8 mouse cellular contexts compared by ENCODE assay signal in genomic region chr9:41461742-41462141, GRCm38 (mm10).
A peak's percentile ranks its signal among the peaks of the same experiment; 100 is the strongest.
DNase-seq lines count a peak whose midpoint lies in the region; ATAC-seq and TF ChIP-seq lines count a peak whose summit lies in the region.

No protein-coding gene starts in this region.

- no peak overlapping the region for H3K4me2 ChIP-seq in heart, embryonic 13.5 days
- H3K4me2 ChIP-seq in liver, embryonic 14.5 days (ENCODE audit: low read depth): no peak overlapping the region
- no peak overlapping the region for H3K4me2 ChIP-seq in neural tube, embryonic 14.5 days (ENCODE audit: low read depth, low read length)

- 0 out of 2 replicates have a peak overlapping the region, but pooled peaks have one; percentile 44 for H3K9ac ChIP-seq in heart, embryonic 13.5 days
- no peak overlapping the region for H3K9ac ChIP-seq in liver, embryonic 14.5 days (replicated peaks)
- no peak overlapping the region for H3K9ac ChIP-seq in neural tube, embryonic 14.5 days (replicated peaks; ENCODE audit: low read depth, low read length)

- H3K27me3 ChIP-seq in heart, embryonic 13.5 days (replicated peaks): no peaks in the 10 kb centered on the region
- H3K27me3 ChIP-seq in liver, embryonic 14.5 days (ENCODE audit: control insufficient read depth, insufficient read depth, low read length): no peaks in the 10 kb centered on the region
- no peaks in the 10 kb centered on the region for H3K27me3 ChIP-seq in neural tube, embryonic 14.5 days (ENCODE audit: control insufficient read depth, insufficient read depth, low read length)
- H3K27me3 ChIP-seq in testis, adult 2 months (ENCODE audit: control insufficient read depth, insufficient read depth, low read length): no peaks in the 10 kb centered on the region

- TF ChIP-seq EP300 in liver, embryonic 14.5 days (IDR thresholded peaks at IDR 0.05; ENCODE audit: low read depth): no peak

- no peak overlapping the region for H3K27ac ChIP-seq in bone marrow macrophage, adult 2 months (ENCODE audit: insufficient read depth, low read depth, low read length)
- peak overlapping the region; percentile 54 for H3K27ac ChIP-seq in heart, embryonic 13.5 days (replicated peaks)
- H3K27ac ChIP-seq in liver, embryonic 14.5 days: no peak overlapping the region
- peak overlapping the region; percentile 62; the same call in 1 of the 2 replicates for H3K27ac ChIP-seq in neural tube, embryonic 14.5 days (ENCODE audit: low read depth, low read length)
- no peak overlapping the region for H3K27ac ChIP-seq in testis, adult 2 months (ENCODE audit: control insufficient read depth, insufficient read depth, low read depth, low read length)

- no peak for TF ChIP-seq POLR2A in bone marrow macrophage, adult 2 months (IDR thresholded peaks at IDR 0.05; ENCODE audit: borderline replicate concordance, low read depth, low read length)
- no peak for TF ChIP-seq POLR2A in testis, adult 2 months (IDR thresholded peaks at IDR 0.05; ENCODE audit: control insufficient read depth, low read depth, low read length)

- no peak overlapping the region for H3K4me3 ChIP-seq in bone marrow macrophage, adult 2 months (ENCODE audit: insufficient read depth, low read length)
- H3K4me3 ChIP-seq in heart, embryonic 13.5 days: no peak overlapping the region
- H3K4me3 ChIP-seq in liver, embryonic 14.5 days (ENCODE audit: insufficient read depth in 1 of 2, low read depth in 2 of 2, low read length in 2 of 2): no peak overlapping the region
- H3K4me3 ChIP-seq in neural tube, embryonic 14.5 days (ENCODE audit: low read depth, low read length): no peak overlapping the region
- H3K4me3 ChIP-seq in testis, adult 2 months (ENCODE audit: control insufficient read depth, low read depth, low read length): no peak overlapping the region

- peak; percentile 81 for DNase-seq in CD4-positive, CD25-positive, alpha-beta regulatory T cell, adult 2 months (ENCODE audit: low read depth, low spot score)
- peak; percentile 94 for DNase-seq in fibroblast of lung, adult 2 months (ENCODE audit: low read depth)
- peak; percentile 90 for DNase-seq in kidney, postnatal 14 days
- peak in 2 of 3 experiments; percentile 22 for DNase-seq in liver, embryonic 14.5 days (ENCODE audit: low read depth in 3 of 3, low spot score in 3 of 3)

- 9% methylated on average over 11 of the region's 11 CpGs for WGBS in heart, embryonic 13.5 days
- 6% methylated on average over 11 of the region's 11 CpGs for WGBS in liver, embryonic 14.5 days (ENCODE audit: insufficient replicate concordance)
- 6% methylated on average over 11 of the region's 11 CpGs for WGBS in neural tube, embryonic 14.5 days

- peak; percentile 87 for TF ChIP-seq CTCF in bone marrow macrophage, adult 2 months (IDR thresholded peaks at IDR 0.05; ENCODE audit: low read depth, low read length)
- peak; percentile 87 for TF ChIP-seq CTCF in liver, embryonic 14.5 days (IDR thresholded peaks at IDR 0.05; ENCODE audit: low read depth)
- TF ChIP-seq CTCF in testis, adult 2 months (IDR thresholded peaks at IDR 0.05; ENCODE audit: control insufficient read depth, insufficient read depth, insufficient replicate concordance, low read depth, low read length): peak; percentile 88

- H3K36me3 ChIP-seq in heart, embryonic 13.5 days: no peaks in the 10 kb centered on the region
- H3K36me3 ChIP-seq in liver, embryonic 14.5 days (replicated peaks; ENCODE audit: control insufficient read depth, insufficient read depth, low read depth): no peaks in the 10 kb centered on the region
- H3K36me3 ChIP-seq in neural tube, embryonic 14.5 days (ENCODE audit: control insufficient read depth, insufficient read depth, low read length): no peaks in the 10 kb centered on the region
- no peaks in the 10 kb centered on the region for H3K36me3 ChIP-seq in testis, adult 2 months (ENCODE audit: control insufficient read depth, insufficient read depth, low read length)

- no peak; the same call in 1 of the 2 replicates for ATAC-seq in heart, embryonic 13.5 days (ENCODE audit: extremely low read depth, insufficient number of reproducible peaks, low FRiP score, low TSS enrichment)
- ATAC-seq in liver, embryonic 14.5 days (ENCODE audit: insufficient read depth): no peak
- peak; percentile 76 for ATAC-seq in neural tube, embryonic 14.5 days (ENCODE audit: low read depth)

- H3K9me3 ChIP-seq in heart, embryonic 13.5 days: no peaks in the 10 kb centered on the region
- H3K9me3 ChIP-seq in liver, embryonic 14.5 days (ENCODE audit: control insufficient read depth, low read length): no peaks in the 10 kb centered on the region
- H3K9me3 ChIP-seq in neural tube, embryonic 14.5 days (ENCODE audit: control insufficient read depth, low read length): no peaks in the 10 kb centered on the region

- H3K4me1 ChIP-seq in bone marrow macrophage, adult 2 months (ENCODE audit: control insufficient read depth, insufficient read depth, low read length): no peaks in the 10 kb centered on the region
- peaks cover 21% of the 10 kb centered on the region for H3K4me1 ChIP-seq in heart, embryonic 13.5 days
- H3K4me1 ChIP-seq in liver, embryonic 14.5 days (replicated peaks; ENCODE audit: control insufficient read depth in 2 of 2, insufficient read depth in 2 of 2, low read length in 1 of 2): 0 out of 4 replicates have a peak, but pooled peaks cover 0 to 3% of the 10 kb centered on the region in 2 experiments
- H3K4me1 ChIP-seq in neural tube, embryonic 14.5 days (ENCODE audit: control insufficient read depth, insufficient read depth, low read length): peaks cover 6% of the 10 kb centered on the region; the same call in 1 of the 2 replicates
- H3K4me1 ChIP-seq in testis, adult 2 months (ENCODE audit: control insufficient read depth, insufficient read depth, low read length): peaks cover 2% of the 10 kb centered on the region

Comparison
In these comparisons a context has a peak if more than half of its experiments do, and no peak if none do; other contexts are left out.
1. DNase-seq: peak in every context shown above with its lines; median percentile 94 in fibroblast of lung, adult 2 months; 90 in kidney, postnatal 14 days; 81 in CD4-positive, CD25-positive, alpha-beta regulatory T cell, adult 2 months; 22 in liver, embryonic 14.5 days.
2. H3K27ac ChIP-seq: peak in heart, embryonic 13.5 days (single experiment) and neural tube, embryonic 14.5 days (single experiment); none in bone marrow macrophage, adult 2 months (single experiment), liver, embryonic 14.5 days (single experiment) and testis, adult 2 months (single experiment).
3. Peak in every context shown above with its lines, with median percentiles within 50 percentile points of each other: CTCF ChIP-seq.